Comparison of ENCODE assay signal across 8 mouse cellular contexts in the genomic region with DNA sequence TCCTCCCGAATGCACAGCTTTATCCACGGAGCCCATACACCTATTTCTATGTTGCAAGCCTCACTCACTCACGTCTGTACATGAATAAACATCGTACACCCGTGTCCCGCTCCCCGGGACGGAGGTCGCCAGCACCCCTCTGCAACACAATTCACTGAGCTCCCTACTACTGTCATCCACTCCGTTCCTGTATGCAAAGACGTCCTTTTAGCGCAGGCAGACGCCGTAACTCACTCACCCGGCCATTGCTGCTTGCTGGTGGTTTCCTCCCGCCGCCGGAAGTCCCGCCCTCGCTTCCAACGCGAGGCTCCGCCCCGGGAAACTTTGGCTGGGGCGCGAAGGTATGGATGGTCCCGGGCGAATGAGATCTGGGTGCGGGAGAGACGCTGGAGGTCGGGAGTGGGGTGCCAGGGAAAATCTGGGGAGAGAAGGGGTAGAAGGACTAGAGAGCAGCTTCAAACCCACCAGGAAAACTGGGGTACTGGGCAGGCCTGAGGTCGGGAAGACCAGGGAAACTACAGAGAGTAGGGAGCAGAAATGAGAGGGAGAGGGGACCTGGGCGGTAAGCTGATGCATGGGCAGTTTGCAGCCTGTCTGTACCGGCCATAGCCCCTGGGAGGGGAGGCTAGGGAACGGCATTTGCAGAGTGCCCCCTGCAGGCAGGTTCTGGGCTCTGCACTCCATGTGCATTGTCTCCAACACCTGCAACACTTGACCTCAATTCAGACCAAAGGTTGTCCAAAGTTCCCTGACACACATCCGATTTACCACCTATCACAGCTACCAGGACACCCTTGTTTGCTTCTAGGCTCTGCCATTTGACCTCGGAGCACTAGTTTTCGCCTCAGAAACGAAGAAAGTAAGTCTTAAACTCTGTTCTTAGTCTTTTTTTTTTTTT. TPM values are rescaled to one million over a fixed set of nuclear protein-coding genes. Genes with fewer than 3 reads are reported as not detected.
DNase-seq lines count a peak whose midpoint lies in the region; ATAC-seq lines count a peak whose summit lies in the region.

A gene (minus strand): TSS at position 284 of the 898 bp plus-strand sequence.

- 1% methylated on average over 39 of the region's 39 CpGs for WGBS in hindbrain, embryonic 15.5 days

- H3K4me3 ChIP-seq in hindbrain, embryonic 15.5 days = peak within 1 kb of the TSS; percentile 51

- peak within 1 kb of the TSS; percentile 80 for H3K27ac ChIP-seq in hindbrain, embryonic 15.5 days (replicated peaks)

- no peaks in the 10 kb centered on the region for H3K27me3 ChIP-seq in hindbrain, embryonic 15.5 days

- H3K36me3 ChIP-seq in hindbrain, embryonic 15.5 days = peaks cover 14% of the 10 kb centered on the region; the same call in 1 of the 2 replicates

- peak within 1 kb of the TSS; percentile 60 for H3K9ac ChIP-seq in hindbrain, embryonic 15.5 days

- H3K4me2 ChIP-seq in hindbrain, embryonic 15.5 days = peak within 1 kb of the TSS; percentile 91

- H3K9me3 ChIP-seq in hindbrain, embryonic 15.5 days = no peaks in the 10 kb centered on the region

- DNase-seq in T-cell, adult 2 months (ENCODE audit: low spot score) = peak; percentile 78
- peak; percentile 80 to 81 for DNase-seq in cerebellum, postnatal 36 days
- peak; percentile 69 to 77 for DNase-seq in frontal cortex, postnatal 36 days (ENCODE audit: low spot score in 2 of 2)
- DNase-seq in layer of hippocampus, postnatal 36 days = peak; percentile 71 to 78
- DNase-seq in lung, postnatal 36 days = peak; percentile 89
- DNase-seq in retina, embryonic 14.5 days (ENCODE audit: low spot score) = peak; percentile 86
- peak; percentile 86 to 87 for DNase-seq in thymus, postnatal 36 days

- peak; percentile 78 for ATAC-seq in hindbrain, embryonic 15.5 days (ENCODE audit: low FRiP score, low read depth)

- H3K4me1 ChIP-seq in hindbrain, embryonic 15.5 days (replicated peaks) = peaks cover 15% of the 10 kb centered on the region

RNA-seq across cellular contexts. Expression of the gene that starts here (rescaled TPM):
- polyA plus RNA-seq in hindbrain, embryonic 15.5 days (2015; fragmentation: Nextera tagmentation; extraction: Ambion mirVana) = 20.9 and 21.6 TPM in 2 replicates
- 1 to 10 TPM; 9.6 to 9.9 TPM for total RNA-seq in layer of hippocampus, postnatal 36 days (2021)

Comparison
In these comparisons a context has a peak if more than half of its experiments do, and no peak if none do; other contexts are left out.
1. Peak in every context shown above with its lines: DNase-seq, ATAC-seq, H3K4me3 ChIP-seq and H3K27ac ChIP-seq.